8 mouse cellular contexts compared by ENCODE assay signal in genomic region chr3:84814157-84814761, GRCm38 (mm10). TPM values are rescaled to one million over a fixed set of nuclear protein-coding genes. Genes with fewer than 3 reads are reported as not detected.
DNase-seq lines count a peak whose midpoint lies in the region; ATAC-seq and TF ChIP-seq lines count a peak whose summit lies in the region.

No protein-coding gene starts in this region.

- H3K9me3 ChIP-seq in erythroblast, embryonic 14.5 days (ENCODE audit: control insufficient read depth, low read length): no peaks in the 10 kb centered on the region
- H3K9me3 ChIP-seq in heart, embryonic 11.5 days (replicated peaks; ENCODE audit: control insufficient read depth, low read length): no peaks in the 10 kb centered on the region
- H3K9me3 ChIP-seq in kidney, embryonic 16.5 days (ENCODE audit: low read length): no peaks in the 10 kb centered on the region

- H3K4me2 ChIP-seq in heart, embryonic 11.5 days: peak overlapping the region; percentile 99
- H3K4me2 ChIP-seq in kidney, embryonic 16.5 days (replicated peaks; ENCODE audit: low read depth, low read length): peak overlapping the region; percentile 86
- H3K4me2 ChIP-seq in myocyte (ENCODE audit: low read depth): peak overlapping the region; percentile 94

- H3K79me3 ChIP-seq in C2C12 (ENCODE audit: low read depth): peaks cover 24% of the 10 kb centered on the region

- H3K4me3 ChIP-seq in C2C12 (ENCODE audit: insufficient read depth, poor library complexity, severe bottlenecking) (peak overlapping the region; percentile 92), myocyte (peak overlapping the region; percentile 74)
- peak overlapping the region; percentile 88 for H3K4me3 ChIP-seq in erythroblast, embryonic 14.5 days (replicated peaks)
- peak overlapping the region; percentile 99 for H3K4me3 ChIP-seq in heart, embryonic 11.5 days (ENCODE audit: low read depth, low read length)
- H3K4me3 ChIP-seq in kidney, embryonic 16.5 days (ENCODE audit: low read length): peak overlapping the region; percentile 98
- H3K4me3 ChIP-seq in liver, adult 2 months (ENCODE audit: insufficient read depth, low read depth, low read length): peak overlapping the region; percentile 93

- peaks cover 50% of the 10 kb centered on the region for H3K4me1 ChIP-seq in erythroblast, embryonic 14.5 days (ENCODE audit: control insufficient read depth)
- peaks cover 15% of the 10 kb centered on the region; the same call in 1 of the 2 replicates for H3K4me1 ChIP-seq in heart, embryonic 11.5 days (ENCODE audit: control insufficient read depth, insufficient read depth, low read length)
- peaks cover 14% of the 10 kb centered on the region for H3K4me1 ChIP-seq in kidney, embryonic 16.5 days (ENCODE audit: insufficient read depth, low read length)
- H3K4me1 ChIP-seq in liver, adult 2 months (ENCODE audit: control insufficient read depth, insufficient read depth, low read length): peaks cover 4% of the 10 kb centered on the region; the same call in 1 of the 2 replicates

- peak; percentile 99 for ATAC-seq in heart, embryonic 11.5 days (replicated peaks; ENCODE audit: insufficient number of reproducible peaks, low FRiP score, low TSS enrichment)
- ATAC-seq in kidney, embryonic 16.5 days (ENCODE audit: low FRiP score, low TSS enrichment): peak; percentile 97

- peak overlapping the region; percentile 89 for H3ac ChIP-seq in C2C12 (ENCODE audit: control insufficient read depth, insufficient read length, low read depth)
- peak overlapping the region; percentile 63 for H3ac ChIP-seq in myocyte (ENCODE audit: control insufficient read depth, insufficient read length)

- H3K79me2 ChIP-seq in C2C12 (ENCODE audit: control insufficient read depth, insufficient read depth): peaks cover 64% of the 10 kb centered on the region
- peaks cover 8% of the 10 kb centered on the region; the same call in 1 of the 2 replicates for H3K79me2 ChIP-seq in liver, adult 2 months (ENCODE audit: control insufficient read depth, insufficient read depth, low read length)
- H3K79me2 ChIP-seq in myocyte (ENCODE audit: control insufficient read depth, insufficient read depth): peaks cover 52% of the 10 kb centered on the region

- no peaks in the 10 kb centered on the region for H3K27me3 ChIP-seq in C2C12 (ENCODE audit: control insufficient read depth, insufficient read depth, insufficient read length)
- no peaks in the 10 kb centered on the region for H3K27me3 ChIP-seq in erythroblast, embryonic 14.5 days (ENCODE audit: control insufficient read depth)
- H3K27me3 ChIP-seq in heart, embryonic 11.5 days (ENCODE audit: control insufficient read depth, insufficient read depth, low read length): no peaks in the 10 kb centered on the region
- H3K27me3 ChIP-seq in kidney, embryonic 16.5 days (ENCODE audit: insufficient read depth, low read length): no peaks in the 10 kb centered on the region
- no peaks in the 10 kb centered on the region for H3K27me3 ChIP-seq in liver, adult 2 months (ENCODE audit: control insufficient read depth, insufficient read depth, low read length)
- H3K27me3 ChIP-seq in myocyte (ENCODE audit: control insufficient read depth, insufficient read depth, insufficient read length): no peaks in the 10 kb centered on the region
- H3K27me3 ChIP-seq in splenic B cell, adult 2 months (ENCODE audit: control insufficient read depth, insufficient read depth, low read length, poor library complexity, severe bottlenecking): no peaks in the 10 kb centered on the region

- H3K36me3 ChIP-seq in C2C12 (ENCODE audit: control insufficient read depth, insufficient read depth): no peaks in the 10 kb centered on the region
- H3K36me3 ChIP-seq in erythroblast, embryonic 14.5 days (ENCODE audit: control insufficient read depth): peaks cover 21% of the 10 kb centered on the region
- H3K36me3 ChIP-seq in heart, embryonic 11.5 days (ENCODE audit: control insufficient read depth, insufficient read depth, low read length): no peaks in the 10 kb centered on the region
- no peaks in the 10 kb centered on the region for H3K36me3 ChIP-seq in kidney, embryonic 16.5 days (ENCODE audit: insufficient read depth, low read length)
- no peaks in the 10 kb centered on the region for H3K36me3 ChIP-seq in liver, adult 2 months (ENCODE audit: control insufficient read depth, insufficient read depth, low read length)
- no peaks in the 10 kb centered on the region for H3K36me3 ChIP-seq in myocyte (ENCODE audit: control insufficient read depth, insufficient read depth)
- no peaks in the 10 kb centered on the region for H3K36me3 ChIP-seq in splenic B cell, adult 2 months (ENCODE audit: control insufficient read depth, insufficient read depth, low read length, poor library complexity, severe bottlenecking)

- peak overlapping the region; percentile 97 for H3K27ac ChIP-seq in heart, embryonic 11.5 days (ENCODE audit: low read depth, low read length)
- peak overlapping the region; percentile 93 for H3K27ac ChIP-seq in kidney, embryonic 16.5 days (ENCODE audit: low read length)
- H3K27ac ChIP-seq in liver, adult 2 months (replicated peaks; ENCODE audit: insufficient read depth, low read depth, low read length): peak overlapping the region; percentile 68

- 0% methylated on average over 38 of the region's 60 CpGs for WGBS in heart, embryonic 11.5 days (ENCODE audit: insufficient replicate concordance)
- WGBS in kidney, embryonic 16.5 days: under 1% methylated on average over 58 of the region's 60 CpGs
- WGBS in liver, adult 2 months: under 1% methylated on average over 58 of the region's 60 CpGs

- no peak for TF ChIP-seq CTCF in C2C12 (IDR thresholded peaks at IDR 0.05; ENCODE audit: control insufficient read depth, insufficient read depth, insufficient read length)
- TF ChIP-seq CTCF in brain, embryonic 14.5 days (IDR thresholded peaks at IDR 0.05; ENCODE audit: borderline replicate concordance, extremely low read depth, insufficient read depth, insufficient read length): no peak
- TF ChIP-seq CTCF in liver, adult 2 months (IDR thresholded peaks at IDR 0.05; ENCODE audit: low read depth, low read length): no peak

- DNase-seq in brain, embryonic 14.5 days (ENCODE audit: low read depth): peak; percentile 100
- DNase-seq in liver, adult 2 months (ENCODE audit: extremely low read depth, low read depth, low spot score): peak; percentile 92
- peak; percentile 100 for DNase-seq in splenic B cell, adult 2 months (ENCODE audit: low read depth, low spot score)

- peak overlapping the region; percentile 89 for H3K9ac ChIP-seq in heart, embryonic 11.5 days (ENCODE audit: low read depth, low read length)
- peak overlapping the region; percentile 83 for H3K9ac ChIP-seq in kidney, embryonic 16.5 days (replicated peaks; ENCODE audit: low read length)
- peak overlapping the region; percentile 86 for H3K9ac ChIP-seq in liver, adult 2 months (ENCODE audit: low read depth, low read length)

- peak; percentile 30 for TF ChIP-seq POLR2A in brain, embryonic 14.5 days (IDR thresholded peaks at IDR 0.05; ENCODE audit: borderline replicate concordance, extremely low read depth, insufficient read depth, insufficient read length, poor library complexity, severe bottlenecking)
- peak; percentile 67 for TF ChIP-seq POLR2A in liver, adult 2 months (IDR thresholded peaks at IDR 0.05; ENCODE audit: extremely low read depth, insufficient read depth, low read length)
- peak; percentile 61 for TF ChIP-seq POLR2A in myocyte (IDR thresholded peaks at IDR 0.05; ENCODE audit: insufficient read length, low read depth)

TF ChIP-seq in C2C12, 6 proteins besides CTCF, POLR2A, EP300 and RAD21:
- no peak for TF ChIP-seq USF1 (IDR thresholded peaks at IDR 0.05; ENCODE audit: low read depth)
- no peak for TF ChIP-seq MAX (IDR thresholded peaks at IDR 0.05)
- TF ChIP-seq MYOD1 (IDR thresholded peaks at IDR 0.05; ENCODE audit: control insufficient read depth, insufficient read length, low read depth): no peak
- TF ChIP-seq CEBPB (IDR thresholded peaks at IDR 0.05; ENCODE audit: low read depth): no peak
- TF ChIP-seq FOSL1 (IDR thresholded peaks at IDR 0.05; ENCODE audit: insufficient read depth, low read length, poor library complexity, severe bottlenecking): no peak
- TF ChIP-seq MYOG (IDR thresholded peaks at IDR 0.05; ENCODE audit: control insufficient read depth, extremely low read depth, insufficient read length): no peak

TF ChIP-seq in myocyte, 11 proteins besides CTCF, POLR2A, EP300 and RAD21:
- TF ChIP-seq E2F4 (IDR thresholded peaks at IDR 0.05; ENCODE audit: insufficient read depth) (no peak), MAX (IDR thresholded peaks at IDR 0.05; ENCODE audit: low read depth) (no peak), CEBPB (IDR thresholded peaks at IDR 0.05; ENCODE audit: insufficient read depth, poor library complexity, severe bottlenecking) (no peak), SRF (IDR thresholded peaks at IDR 0.05; ENCODE audit: control insufficient read depth, insufficient read length, low read depth) (peak; percentile 73), TCF12 (IDR thresholded peaks at IDR 0.05; ENCODE audit: insufficient read depth, poor library complexity, severe bottlenecking) (no peak)

RNA-seq across cellular contexts. Expression of gene Fbxw7, which starts 0.8 kb away (rescaled TPM):
- polyA plus RNA-seq in C2C12 (2012; fragmentation: generic; extraction: Trizol): 2.7 TPM
- 20.1 and 25.0 TPM in 2 replicates for polyA plus RNA-seq in brain, embryonic 14.5 days (2012; rRNA removed)
- polyA plus RNA-seq in erythroblast, embryonic 14.5 days (2012): 0.25 and 0.34 TPM in 2 replicates
- polyA plus RNA-seq in heart, embryonic 11.5 days (2014; fragmentation: Nextera tagmentation; extraction: Ambion mirVana): 7.5 and 8.4 TPM in 2 replicates
- 8.7 and 8.8 TPM in 2 replicates for polyA plus RNA-seq in kidney, embryonic 16.5 days (2015; fragmentation: Nextera tagmentation; extraction: Ambion mirVana)
- 4.2 and 5.6 TPM in 2 replicates for total RNA-seq in liver, adult 2 months (2014; rRNA removed)
- polyA plus RNA-seq in liver, adult 2 months (2012; rRNA removed): 1.4 and 1.7 TPM in 2 replicates
- 6.8 TPM for polyA plus RNA-seq in myocyte (2012; fragmentation: generic; extraction: Trizol)

Comparison
In these comparisons a context has a peak if more than half of its experiments do, and no peak if none do; other contexts are left out.
1. Peak in every context shown above with its lines: DNase-seq, ATAC-seq, H3K4me3 ChIP-seq and H3K27ac ChIP-seq.